Mouse (Mus musculus) T-helper 17 cell (primary cell): ENCODE measurements around the gene Fxyd6.

Experiments
- in situ Hi-C, 2 experiments: fragments of 300-600 bp; cut with MboI, MseI; formaldehyde crosslinking; loops; 1 replicate in 1 of 2; 2 replicates in 1 of 2; pipeline ENCODE4 v1.15.1; 2025; ENCODE audit warnings: high pct_unique_total_duplicates in 2 of 2

Fxyd6 gene

GRCm38 (mm10) chr9:45410193-45410592, 40.2 kb downstream of the Fxyd6 start:
- in situ Hi-C loops: loop anchor here (5.0 kb wide), 2 partner anchors 108 to 113 kb away; no protein-coding TSS in a partner anchor

GRCm38 (mm10) chr9:45410614-45411013, 40.6 kb downstream of the Fxyd6 start:
- in situ Hi-C loops: loop anchor here (5.0 kb wide), 2 partner anchors 108 to 113 kb away; no protein-coding TSS in a partner anchor

GRCm38 (mm10) chr9:45411111-45411510, 41.1 kb downstream of the Fxyd6 start:
- in situ Hi-C loops: loop anchor here (5.0 kb wide), 2 partner anchors 109 to 114 kb away; no protein-coding TSS in a partner anchor

- in situ Hi-C loops: loop anchor here (5.0 kb wide), 2 partner anchors 110 to 115 kb away; no protein-coding TSS in a partner anchor
Measured at GRCm38 (mm10) chr9:45411803-45412202, 41.8 kb downstream of the Fxyd6 start.

- in situ Hi-C loops: loop anchor here (5.0 kb wide), 2 partner anchors 110 to 115 kb away; no protein-coding TSS in a partner anchor
Measured at GRCm38 (mm10) chr9:45412287-45412686, 42.3 kb downstream of the Fxyd6 start.

- in situ Hi-C loops: loop anchor here (5.0 kb wide), 2 partner anchors 111 to 116 kb away; no protein-coding TSS in a partner anchor
Measured at GRCm38 (mm10) chr9:45412700-45413477, 42.9 kb downstream of the Fxyd6 start.

GRCm38 (mm10) chr9:45413478-45414140, 43.6 kb downstream of the Fxyd6 start:
- in situ Hi-C loops: loop anchor here (5.0 kb wide), 2 partner anchors 111 to 116 kb away; no protein-coding TSS in a partner anchor

GRCm38 (mm10) chr9:45415912-45416311, 45.9 kb downstream of the Fxyd6 start:
- in situ Hi-C loops: no loop called here

- in situ Hi-C loops: no loop called here
Measured at GRCm38 (mm10) chr9:45417245-45417644, 47.3 kb downstream of the Fxyd6 start.

GRCm38 (mm10) chr9:45418252-45418651, 48.3 kb downstream of the Fxyd6 start:
- in situ Hi-C loops: no loop called here

- in situ Hi-C loops: loop anchor here in 1 of 2 experiments (5.0 kb wide), 1 partner anchor 331 kb away; no protein-coding TSS in a partner anchor
Measured at GRCm38 (mm10) chr9:45421209-45421608, 51.2 kb downstream of the Fxyd6 start.

- in situ Hi-C loops: loop anchor here in 1 of 2 experiments (5.0 kb wide), 1 partner anchor 329 kb away; no protein-coding TSS in a partner anchor
Measured at GRCm38 (mm10) chr9:45422761-45423298, 52.8 kb downstream of the Fxyd6 start.

GRCm38 (mm10) chr9:45426456-45426855, 56.5 kb downstream of the Fxyd6 start, which contains the start of gene Dscaml1:
Dscaml1 (plus strand) TSS chr9:45426628.
- in situ Hi-C loops: no loop called here

- in situ Hi-C loops: no loop called here
Measured at GRCm38 (mm10) chr9:45429392-45429791, 59.4 kb downstream of the Fxyd6 start.

GRCm38 (mm10) chr9:45429951-45430697, 60.1 kb downstream of the Fxyd6 start:
- in situ Hi-C loops: no loop called here

- in situ Hi-C loops: no loop called here
Measured at GRCm38 (mm10) chr9:45430698-45430959, 60.6 kb downstream of the Fxyd6 start.

- in situ Hi-C loops: no loop called here
Measured at GRCm38 (mm10) chr9:45431150-45431549, 61.2 kb downstream of the Fxyd6 start.

GRCm38 (mm10) chr9:45432639-45433038, 62.7 kb downstream of the Fxyd6 start:
- in situ Hi-C loops: no loop called here

GRCm38 (mm10) chr9:45433119-45433518, 63.1 kb downstream of the Fxyd6 start:
- in situ Hi-C loops: no loop called here

GRCm38 (mm10) chr9:45434171-45434570, 64.2 kb downstream of the Fxyd6 start:
- in situ Hi-C loops: no loop called here

GRCm38 (mm10) chr9:45439025-45439424, 69.0 kb downstream of the Fxyd6 start:
- in situ Hi-C loops: no loop called here
